Mouse (Mus musculus): ENCODE measurements around the gene Chrna9.

GRCm38 (mm10) chr5:66013999-66014398, 79.3 kb downstream of the Chrna9 start:
- TF ChIP-seq CTCF (IDR thresholded peaks at IDR 0.05; ENCODE audit: low read depth) (no peak), EP300 (IDR thresholded peaks at IDR 0.05; ENCODE audit: low read depth) (no peak)
